Mouse (Mus musculus) intestine, embryonic 16.5 days (tissue): ENCODE data around the gene Apol7e. TPM values are rescaled to one million over a fixed set of nuclear protein-coding genes. Genes with fewer than 3 reads are reported as not detected.

ENCODE experiments used
- ATAC-seq: fragments of 200-750 bp; cut with Nextera tagmentation; 2 replicates; pipeline ENCODE4 v1.8.0; 2017; ENCODE audit warnings: moderate TSS enrichment, moderate library complexity
- H3K27ac ChIP-seq: fragments of 300-500 bp; sonication (generic); 2 replicates; pipeline ENCODE4 v1.5.1; 2014; ENCODE audit warnings: mild to moderate bottlenecking, low read length
- H3K27me3 ChIP-seq: fragments of 300-500 bp; sonication (generic); replicated peaks from 2 replicates; pipeline ENCODE4 v1.6.1; 2014; ENCODE audit warnings: low read length, control low read depth, mixed read lengths; ENCODE audit not compliant: control insufficient read depth, insufficient read depth
- H3K36me3 ChIP-seq: fragments of 300-500 bp; sonication (generic); 2 replicates; pipeline ENCODE4 v1.6.1; 2014; ENCODE audit warnings: low read length, control low read depth; ENCODE audit not compliant: control insufficient read depth, insufficient read depth
- H3K4me1 ChIP-seq: fragments of 300-500 bp; sonication (generic); 2 replicates; pipeline ENCODE4 v1.6.1; 2014; ENCODE audit warnings: low read length, control low read depth, mixed read lengths; ENCODE audit not compliant: control insufficient read depth, insufficient read depth
- H3K4me2 ChIP-seq: fragments of 300-500 bp; sonication (generic); 2 replicates; pipeline ENCODE4 v1.6.1; 2014; ENCODE audit warnings: low read depth, low read length, control low read depth
- H3K4me3 ChIP-seq: fragments of 300-500 bp; sonication (generic); 2 replicates; pipeline ENCODE4 v1.5.1; 2014; ENCODE audit warnings: mild to moderate bottlenecking, low read length
- H3K9ac ChIP-seq: fragments of 300-500 bp; sonication (generic); 2 replicates; pipeline ENCODE4 v1.6.1; 2014; ENCODE audit warnings: low read depth, low read length
- H3K9me3 ChIP-seq: fragments of 300-500 bp; sonication (generic); 2 replicates; pipeline ENCODE4 v1.6.1; 2016; ENCODE audit warnings: low read length, control low read depth; ENCODE audit not compliant: control insufficient read depth
- WGBS: fragments of 180-500 bp; shearing (Covaris S2); extraction: QIAGEN DNeasy Blood & Tissue Kit; methylation state at CpG from one replicate; pipeline ENCODE4 v1.1.7; 2014; 5-methylcytosine and 5-hydroxymethylcytosine counted together
- polyA plus RNA-seq: library from polyadenylated mRNA; unstranded; fragments of >200 nt; fragmentation: Nextera tagmentation; extraction: Ambion mirVana; gene quantifications from 2 replicates; pipeline ENCODE4 v1.2.1, GENCODE M21; 2015

Apol7e gene
- polyA plus RNA-seq, 1 experiment from 2014 or later = 0.70 TPM

GRCm38 (mm10) chr15:77755132-77755531 is 56.5 kb downstream of the Apol7e start:
- peaks cover 5% of the 10 kb centered on the region; the same call in 1 of the 2 replicates for H3K27me3 ChIP-seq
- WGBS = no CpG with 5 or more reads among the region's 2 CpGs

GRCm38 (mm10) chr15:77756081-77756480 is 57.4 kb downstream of the Apol7e start:
- Histone ChIP-seq H3K9ac (no peak overlapping the region), H3K36me3 (peaks cover 12% of the 10 kb centered on the region), H3K4me3 (no peak overlapping the region), H3K27ac (no peak overlapping the region), H3K9me3 (no peaks in the 10 kb centered on the region), H3K4me1 (no peaks in the 10 kb centered on the region), H3K4me2 (no peak overlapping the region), H3K27me3 (peaks cover 4% of the 10 kb centered on the region; the same call in 1 of the 2 replicates)
- ATAC-seq = no peak
- 71% methylated on average over 2 of the region's 2 CpGs for WGBS

More at GRCm38 (mm10) chr15:77755132-77755531, 56.5 kb downstream of the Apol7e start:
- Histone ChIP-seq H3K4me1 (no peaks in the 10 kb centered on the region), H3K36me3 (peaks cover 3% of the 10 kb centered on the region), H3K4me2 (no peak overlapping the region), H3K4me3 (no peak overlapping the region), H3K9me3 (no peaks in the 10 kb centered on the region), H3K27ac (no peak overlapping the region), H3K9ac (no peak overlapping the region)
- ATAC-seq = peak; percentile 74

GRCm38 (mm10) chr15:77756848-77757247 is 58.2 kb downstream of the Apol7e start, which contains the start of gene Apol8:
TSS of gene Apol8 (minus strand) at chr15:77757003.
- H3K9ac ChIP-seq = no peak within 1 kb of the TSS; the same call in 1 of the 2 replicates
- no peaks in the 10 kb centered on the region for H3K4me1 ChIP-seq
- H3K27me3 ChIP-seq = peaks cover 4% of the 10 kb centered on the region; the same call in 1 of the 2 replicates
- no peak for ATAC-seq
- 6% methylated on average over 9 of the region's 9 CpGs for WGBS
- no peaks in the 10 kb centered on the region for H3K9me3 ChIP-seq
- H3K27ac ChIP-seq = no peak within 1 kb of the TSS
- H3K36me3 ChIP-seq = peaks cover 19% of the 10 kb centered on the region
- H3K4me2 ChIP-seq = no peak within 1 kb of the TSS
- no peak within 1 kb of the TSS for H3K4me3 ChIP-seq

- 71% methylated on average over 4 of the region's 4 CpGs for WGBS
- H3K4me2 ChIP-seq = no peak overlapping the region
- no peak overlapping the region; the same call in 1 of the 2 replicates for H3K9ac ChIP-seq
- H3K36me3 ChIP-seq = peaks cover 26% of the 10 kb centered on the region
- peaks cover 3% of the 10 kb centered on the region; the same call in 1 of the 2 replicates for H3K27me3 ChIP-seq
- H3K9me3 ChIP-seq = no peaks in the 10 kb centered on the region
- no peak overlapping the region for H3K4me3 ChIP-seq
- ATAC-seq = no peak
- H3K27ac ChIP-seq = no peak overlapping the region
- H3K4me1 ChIP-seq = no peaks in the 10 kb centered on the region
Observed at GRCm38 (mm10) chr15:77757586-77758226, 59.0 kb downstream of the Apol7e start.

GRCm38 (mm10) chr15:77760037-77760436 is 61.4 kb downstream of the Apol7e start:
- peaks cover 46% of the 10 kb centered on the region for H3K36me3 ChIP-seq
- no peak for ATAC-seq
- H3K4me2 ChIP-seq = no peak overlapping the region
- no peak overlapping the region for H3K27ac ChIP-seq
- 93% methylated on average over 15 of the region's 16 CpGs for WGBS
- no peak overlapping the region for H3K4me3 ChIP-seq
- H3K9ac ChIP-seq = no peak overlapping the region
- no peaks in the 10 kb centered on the region for H3K9me3 ChIP-seq
- H3K27me3 ChIP-seq = no peaks in the 10 kb centered on the region
- H3K4me1 ChIP-seq = no peaks in the 10 kb centered on the region

- no peak for ATAC-seq
- H3K4me3 ChIP-seq = no peak overlapping the region
- H3K27me3 ChIP-seq = no peaks in the 10 kb centered on the region
- no peaks in the 10 kb centered on the region for H3K4me1 ChIP-seq
- peaks cover 55% of the 10 kb centered on the region for H3K36me3 ChIP-seq
- no peak overlapping the region for H3K27ac ChIP-seq
- WGBS = 91% methylated on average over 7 of the region's 7 CpGs
- no peak overlapping the region for H3K9ac ChIP-seq
- no peak overlapping the region for H3K4me2 ChIP-seq
- H3K9me3 ChIP-seq = no peaks in the 10 kb centered on the region
Observed at GRCm38 (mm10) chr15:77761083-77761482, 62.4 kb downstream of the Apol7e start.

GRCm38 (mm10) chr15:77761561-77762380 is 63.1 kb downstream of the Apol7e start:
- H3K27ac ChIP-seq = no peak overlapping the region
- H3K9me3 ChIP-seq = no peaks in the 10 kb centered on the region
- H3K4me2 ChIP-seq = no peak overlapping the region
- WGBS = 73% methylated on average over 22 of the region's 22 CpGs
- no peaks in the 10 kb centered on the region for H3K4me1 ChIP-seq
- ATAC-seq = 0 out of 2 replicates have a peak, but pooled peaks have one; percentile 21
- H3K36me3 ChIP-seq = peaks cover 61% of the 10 kb centered on the region
- H3K9ac ChIP-seq = no peak overlapping the region
- H3K4me3 ChIP-seq = no peak overlapping the region
- no peaks in the 10 kb centered on the region for H3K27me3 ChIP-seq

- no peak overlapping the region for H3K4me3 ChIP-seq
- H3K4me2 ChIP-seq = no peak overlapping the region
- WGBS = 91% methylated on average over 16 of the region's 16 CpGs
- no peak overlapping the region; the same call in 1 of the 2 replicates for H3K27ac ChIP-seq
- H3K27me3 ChIP-seq = no peaks in the 10 kb centered on the region
- no peak overlapping the region for H3K9ac ChIP-seq
- no peak for ATAC-seq
- no peaks in the 10 kb centered on the region for H3K4me1 ChIP-seq
- H3K9me3 ChIP-seq = no peaks in the 10 kb centered on the region
- peaks cover 73% of the 10 kb centered on the region for H3K36me3 ChIP-seq
Observed at GRCm38 (mm10) chr15:77763050-77763449, 64.4 kb downstream of the Apol7e start.

- Histone ChIP-seq H3K27ac (no peak overlapping the region; the same call in 1 of the 2 replicates), H3K9me3 (no peaks in the 10 kb centered on the region), H3K9ac (no peak overlapping the region), H3K36me3 (peaks cover 75% of the 10 kb centered on the region), H3K27me3 (no peaks in the 10 kb centered on the region), H3K4me2 (no peak overlapping the region), H3K4me1 (no peaks in the 10 kb centered on the region), H3K4me3 (no peak overlapping the region)
- WGBS = 70% methylated on average over 11 of the region's 11 CpGs
- ATAC-seq = no peak
Observed at GRCm38 (mm10) chr15:77763702-77764101, 65.0 kb downstream of the Apol7e start.
